In the genomic region with DNA sequence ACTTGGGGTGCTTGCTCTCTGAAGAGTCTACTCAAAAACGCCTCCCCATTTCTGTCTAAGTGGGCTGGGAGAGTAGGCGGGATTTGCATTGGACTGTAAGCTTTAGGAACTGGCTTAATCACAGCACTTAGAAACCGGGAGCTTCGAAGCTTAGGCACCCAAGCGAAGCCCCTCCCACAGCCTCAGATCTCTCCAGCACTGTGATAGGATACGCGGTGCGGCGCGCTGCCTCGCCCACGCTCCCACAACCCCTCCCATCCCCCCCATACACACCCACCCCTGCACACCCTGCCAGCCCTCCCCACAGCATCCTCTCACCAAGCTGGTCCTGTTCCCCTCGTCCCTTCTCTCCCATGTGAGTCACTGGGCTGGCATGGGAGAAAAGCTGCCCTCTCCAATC, we compare ENCODE assay signal across 8 mouse cellular contexts. TPM values are rescaled to one million over a fixed set of nuclear protein-coding genes. Genes with fewer than 3 reads are reported as not detected.
A peak's percentile ranks its signal among the peaks of the same experiment; 100 is the strongest.
DNase-seq lines count a peak whose midpoint lies in the region; ATAC-seq and TF ChIP-seq lines count a peak whose summit lies in the region.

No protein-coding gene starts in this region.

- no peak overlapping the region for H3K4me3 ChIP-seq in kidney, embryonic 16.5 days (ENCODE audit: low read length)
- 0 out of 2 replicates have a peak overlapping the region, but pooled peaks have one; percentile 2 for H3K4me3 ChIP-seq in forebrain, postnatal 0 days (ENCODE audit: low read depth, low read length)

- no peaks in the 10 kb centered on the region for H3K27me3 ChIP-seq in kidney, embryonic 16.5 days (ENCODE audit: insufficient read depth, low read length)
- no peaks in the 10 kb centered on the region for H3K27me3 ChIP-seq in forebrain, postnatal 0 days (ENCODE audit: insufficient read depth, low read length)

- WGBS in kidney, embryonic 16.5 days = 14% methylated on average over 13 of the region's 13 CpGs
- 17% methylated on average over 13 of the region's 13 CpGs for WGBS in forebrain, postnatal 0 days

- H3K9ac ChIP-seq in kidney, embryonic 16.5 days (replicated peaks; ENCODE audit: low read length) = no peak overlapping the region
- no peak overlapping the region for H3K9ac ChIP-seq in forebrain, postnatal 0 days

- TF ChIP-seq CTCF in forebrain, postnatal 0 days (IDR thresholded peaks at IDR 0.05; ENCODE audit: low read depth) = no peak

- no peaks in the 10 kb centered on the region for H3K9me3 ChIP-seq in kidney, embryonic 16.5 days (ENCODE audit: low read length)
- H3K9me3 ChIP-seq in forebrain, postnatal 0 days (ENCODE audit: low read length) = no peaks in the 10 kb centered on the region

- H3K27ac ChIP-seq in kidney, embryonic 16.5 days (ENCODE audit: low read length) = no peak overlapping the region
- no peak overlapping the region for H3K27ac ChIP-seq in forebrain, postnatal 0 days (ENCODE audit: low read depth, low read length)

- no peak for ATAC-seq in kidney, embryonic 16.5 days (ENCODE audit: low FRiP score, low TSS enrichment)
- ATAC-seq in forebrain, postnatal 0 days = peak; percentile 69; the same call in 1 of the 2 replicates

- DNase-seq in kidney, adult 18-20 months = no peak
- DNase-seq in ZHBTc4 (ENCODE audit: low read depth, low spot score) = peak; percentile 73
- DNase-seq in forebrain, postnatal 0 days = peak; percentile 48
- peak; percentile 48 for DNase-seq in naive thymus-derived CD4-positive, alpha-beta T cell, adult 2 months (ENCODE audit: low read depth)
- no peak for DNase-seq in urinary bladder, postnatal 10 days (ENCODE audit: low spot score)
- DNase-seq in cerebellum, postnatal 36 days = no peak
- DNase-seq in adrenal gland, adult 8-10 months = no peak

- H3K4me1 ChIP-seq in kidney, embryonic 16.5 days (ENCODE audit: insufficient read depth, low read length) = peaks cover 3% of the 10 kb centered on the region; the same call in 1 of the 2 replicates
- H3K4me1 ChIP-seq in forebrain, postnatal 0 days (ENCODE audit: insufficient read depth) = no peaks in the 10 kb centered on the region

- H3K4me2 ChIP-seq in kidney, embryonic 16.5 days (replicated peaks; ENCODE audit: low read depth, low read length) = peak overlapping the region; percentile 40
- peak overlapping the region; percentile 32 for H3K4me2 ChIP-seq in forebrain, postnatal 0 days (ENCODE audit: low read depth)

- H3K36me3 ChIP-seq in kidney, embryonic 16.5 days (ENCODE audit: insufficient read depth, low read length) = no peaks in the 10 kb centered on the region
- H3K36me3 ChIP-seq in forebrain, postnatal 0 days (ENCODE audit: insufficient read depth) = no peaks in the 10 kb centered on the region

RNA-seq across cellular contexts. Expression of a gene that starts 48.3 kb away (rescaled TPM):
- polyA plus RNA-seq in kidney, embryonic 16.5 days (2015; fragmentation: Nextera tagmentation; extraction: Ambion mirVana) = 23.1 and 23.5 TPM in 2 replicates
- 150 and 191 TPM in 2 replicates for total RNA-seq in forebrain, postnatal 0 days (2014; rRNA removed)
- 24.3 and 29.4 TPM in 2 replicates for polyA plus RNA-seq in forebrain, postnatal 0 days (2015; fragmentation: Nextera tagmentation; extraction: Ambion mirVana)
- 10 to 100 TPM; 32.0 to 39.4 (median 37.7) TPM for total RNA-seq in adrenal gland, adult 8-10 months (2022)

Comparison
In these comparisons a context has a peak if more than half of its experiments do, and no peak if none do; other contexts are left out.
1. DNase-seq: peak in ZHBTc4 (single experiment), forebrain, postnatal 0 days (single experiment) and naive thymus-derived CD4-positive, alpha-beta T cell, adult 2 months (single experiment); none in kidney, adult 18-20 months (single experiment), urinary bladder, postnatal 10 days (single experiment), cerebellum, postnatal 36 days (0 of 2) and adrenal gland, adult 8-10 months (single experiment).